Mouse (Mus musculus) thymus, adult 18-20 months (tissue): ENCODE measurements around the gene Chp2.

Experiments
- DNase-seq, 2 experiments: peaks; one replicate each; pipeline ENCODE4 v3.0.0; 2022; ENCODE audit warnings: mixed read lengths in 2 of 2

Chp2 gene

DNA sequence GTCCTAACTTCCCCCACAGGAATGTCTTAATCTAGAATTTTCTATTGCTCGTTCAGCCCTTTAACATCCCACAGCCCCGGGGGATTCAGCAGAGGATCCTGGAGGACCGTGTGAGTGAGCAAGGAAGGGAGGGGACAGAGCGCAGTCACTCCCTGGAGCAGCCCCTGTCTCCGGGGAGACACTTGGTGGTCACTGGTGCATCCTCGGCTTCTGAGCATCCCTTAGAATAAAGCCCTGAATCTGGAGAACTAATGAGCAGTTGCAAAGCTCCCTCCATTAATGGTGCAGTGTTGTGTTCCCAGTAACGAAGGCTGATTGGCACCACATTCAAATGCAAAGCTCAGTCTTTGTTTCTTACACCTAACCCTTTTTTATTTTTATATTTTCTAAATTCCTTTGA, 24.9 kb downstream of the Chp2 start:
- no peak for DNase-seq

DNA sequence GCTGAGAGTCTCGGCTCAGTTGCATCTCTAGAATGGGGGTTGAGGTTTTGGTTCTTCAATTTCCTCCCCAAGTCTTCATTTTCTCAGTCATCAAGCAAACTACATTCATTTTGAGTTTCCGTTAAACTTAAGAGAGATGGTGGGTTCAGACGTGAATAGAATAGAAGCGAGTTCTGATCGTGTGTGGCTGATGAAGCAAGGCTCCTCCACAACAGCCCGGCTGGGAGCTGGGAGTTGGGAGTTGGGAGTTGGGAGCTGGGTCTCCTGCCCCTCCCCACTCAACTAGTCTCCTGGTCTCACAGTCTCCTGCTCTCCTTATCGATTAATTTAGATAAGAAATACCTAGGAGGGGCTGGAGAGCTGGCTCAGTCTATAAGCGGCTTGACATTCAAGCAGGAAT, 25.3 kb downstream of the Chp2 start:
- DNase-seq = no peak

DNA sequence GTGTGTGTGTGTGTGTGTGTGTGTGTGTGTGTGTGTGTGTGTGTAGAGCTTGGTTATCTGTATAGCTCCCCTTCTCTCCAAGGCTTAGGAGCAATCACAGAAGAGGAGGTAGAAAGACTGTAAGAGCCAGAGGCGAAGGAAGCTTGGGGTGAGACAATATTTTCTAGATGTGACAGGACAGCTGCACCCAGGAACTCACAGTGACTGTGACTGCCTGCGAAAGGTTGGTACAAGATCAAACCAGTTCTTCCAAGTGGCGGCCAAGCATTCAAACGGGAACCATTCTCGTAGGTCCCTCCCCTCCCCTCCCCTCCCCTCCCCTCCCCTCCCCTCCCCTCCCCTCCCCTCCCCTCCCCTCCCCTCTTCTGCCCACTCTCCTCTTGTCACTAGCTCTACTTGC, 26.7 kb downstream of the Chp2 start:
- DNase-seq = no peak

DNA sequence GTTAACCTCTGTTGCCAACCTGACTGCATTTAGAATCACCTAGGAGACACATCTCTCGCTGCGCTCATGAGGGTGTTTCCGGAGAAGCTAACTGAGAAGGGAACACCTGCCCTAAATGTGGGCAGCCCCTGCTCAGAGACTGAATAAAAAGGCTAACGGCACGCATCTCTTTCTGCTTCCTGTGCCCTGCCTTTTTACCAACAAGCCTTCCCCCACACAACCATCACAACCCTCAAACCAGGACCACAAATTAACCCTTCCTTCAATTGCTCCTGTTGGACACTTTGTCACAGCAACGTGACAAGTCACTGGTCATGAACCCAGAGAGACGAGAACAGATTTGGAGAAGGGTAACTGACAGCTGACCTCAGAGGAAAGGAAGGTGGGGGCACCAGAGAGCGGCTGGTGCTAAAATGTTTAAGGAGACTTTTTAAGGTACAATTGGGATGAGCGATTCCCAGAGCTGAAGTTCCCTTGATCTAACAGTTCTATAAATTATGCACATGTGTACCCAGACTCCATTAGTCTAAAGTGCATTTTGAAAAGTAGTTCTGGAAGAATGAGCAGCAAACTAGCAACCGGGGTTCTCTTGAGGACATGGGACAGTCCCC, 28.1 kb downstream of the Chp2 start:
- DNase-seq = peak; percentile 18 to 49

DNA sequence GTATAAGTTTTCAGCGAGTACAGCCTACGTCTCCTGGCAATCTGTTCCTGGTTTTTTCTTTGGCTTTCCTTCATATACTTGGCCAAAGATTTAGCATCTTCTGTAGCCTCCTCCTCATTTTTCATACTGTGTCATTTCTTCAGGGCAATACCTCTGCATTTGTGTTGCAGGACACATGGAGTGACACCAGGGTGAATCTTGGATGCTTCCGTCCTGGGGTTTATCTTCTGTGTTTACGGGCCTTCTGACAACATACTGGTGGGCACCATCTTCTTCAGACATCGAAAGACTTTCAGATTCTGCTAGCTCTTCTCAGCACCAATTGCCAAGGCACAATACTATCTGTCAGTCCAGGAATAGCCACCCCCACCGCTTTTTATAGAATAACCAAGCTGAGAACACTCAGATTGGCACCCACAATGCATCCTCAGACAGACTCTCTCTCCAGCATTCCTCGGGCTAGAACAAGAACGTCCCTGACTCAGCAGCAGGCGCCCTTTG, 30.1 kb downstream of the Chp2 start:
- no peak for DNase-seq

DNA sequence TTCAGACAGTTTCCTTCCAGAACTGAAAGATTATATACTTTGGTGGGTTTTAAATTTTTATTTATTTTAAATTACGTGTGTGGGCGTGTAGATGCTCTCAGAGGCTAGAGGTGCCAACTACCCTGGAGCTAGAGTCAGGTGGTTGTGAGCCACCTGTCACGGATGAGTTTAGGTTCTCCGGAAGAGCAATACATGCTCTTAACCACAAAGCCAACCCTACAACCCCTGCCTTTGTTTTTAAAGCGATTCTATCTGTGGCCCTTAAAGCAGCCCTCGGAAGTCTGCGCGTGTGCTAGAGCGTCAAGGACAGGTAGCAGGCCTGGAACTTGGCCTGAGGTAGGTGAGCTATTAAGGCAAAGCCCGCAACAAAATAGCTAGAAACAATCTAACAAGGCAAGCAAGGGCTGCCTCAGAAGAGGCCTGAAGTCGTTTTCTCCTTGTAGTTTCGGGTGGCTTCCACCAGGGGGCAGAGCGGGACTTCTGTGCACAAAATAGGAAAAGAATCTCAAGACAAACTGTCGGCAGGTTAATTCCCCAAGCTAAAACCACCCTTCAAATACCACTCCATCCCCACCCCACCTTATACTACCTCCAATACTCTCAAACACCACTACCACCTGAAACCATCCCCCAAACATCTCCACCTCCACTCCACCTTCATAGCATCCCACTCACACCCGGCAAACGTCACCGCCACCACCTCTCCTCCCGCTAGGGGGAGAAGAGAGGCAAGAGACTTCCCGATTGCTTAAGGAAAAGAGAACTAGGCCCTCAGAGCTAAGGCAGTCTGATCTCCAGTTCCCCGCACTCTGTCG, 32.1 kb downstream of the Chp2 start:
- peak; percentile 72 to 81 for DNase-seq

DNA sequence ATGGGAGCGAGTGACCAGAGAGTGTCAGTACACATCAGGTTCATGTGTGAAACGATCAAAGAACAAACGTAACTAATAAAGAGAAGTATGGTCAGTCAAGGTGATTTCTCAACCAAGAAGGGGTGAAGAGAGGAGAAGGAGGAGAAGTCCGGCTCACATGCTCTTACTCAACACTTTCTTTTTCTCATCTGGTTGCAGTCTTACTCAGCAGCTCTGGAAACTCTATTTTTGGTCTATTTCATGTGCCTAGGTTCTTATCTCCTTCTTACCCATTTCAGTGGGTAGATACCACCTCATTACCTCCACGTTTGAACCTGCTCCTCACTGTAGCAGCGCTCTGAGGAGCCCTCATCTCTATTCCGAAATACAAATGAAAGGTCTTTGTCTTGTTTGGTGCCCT, 37.4 kb downstream of the Chp2 start:
- DNase-seq = no peak

DNA sequence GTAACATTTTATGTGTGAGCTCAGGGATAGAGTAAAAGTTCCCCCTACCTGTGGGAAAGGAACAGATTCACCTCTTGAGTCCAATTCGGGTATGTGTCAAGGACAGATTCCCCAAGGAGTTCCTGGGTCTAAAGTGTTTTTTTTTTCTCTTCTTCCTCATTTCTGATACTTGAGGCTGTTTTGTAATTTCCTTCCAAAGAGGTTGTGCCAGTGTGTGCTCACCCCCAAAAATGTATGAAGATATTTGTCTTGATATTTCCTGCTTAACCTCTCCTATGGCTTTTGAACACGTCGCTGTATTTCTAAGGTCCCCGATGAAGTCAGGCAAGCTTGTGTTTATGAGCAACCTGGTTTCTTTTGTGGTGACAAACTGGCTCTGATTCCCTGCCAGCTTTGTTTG, 39.2 kb downstream of the Chp2 start:
- DNase-seq = no peak

DNA sequence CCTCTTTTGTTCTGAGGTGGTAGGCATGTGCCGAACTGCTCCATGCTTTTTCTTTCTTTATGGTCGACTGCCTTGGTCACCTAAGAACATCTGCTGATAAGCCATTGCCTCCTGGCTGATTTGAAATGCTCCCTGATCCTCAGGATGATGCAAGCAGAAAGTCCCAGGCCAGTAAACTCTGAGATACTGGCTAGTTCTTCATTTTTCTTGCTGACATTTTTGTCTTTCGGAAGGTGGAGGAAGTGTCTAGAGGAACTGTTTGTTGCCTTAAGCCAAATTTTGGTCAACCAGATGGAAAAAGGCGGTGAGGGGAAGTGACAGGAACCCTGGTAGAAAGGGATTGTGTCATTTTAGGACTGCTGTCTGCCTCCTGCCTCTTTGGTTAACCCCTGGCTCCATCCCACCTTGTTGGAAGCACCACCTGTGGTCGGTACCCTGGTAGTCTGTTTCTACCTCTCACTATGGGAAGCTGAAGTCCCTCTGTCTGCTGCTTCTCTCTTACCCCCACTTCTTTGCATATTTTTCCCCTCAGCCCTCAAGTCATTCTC, 40.8 kb downstream of the Chp2 start:
- no peak for DNase-seq

DNA sequence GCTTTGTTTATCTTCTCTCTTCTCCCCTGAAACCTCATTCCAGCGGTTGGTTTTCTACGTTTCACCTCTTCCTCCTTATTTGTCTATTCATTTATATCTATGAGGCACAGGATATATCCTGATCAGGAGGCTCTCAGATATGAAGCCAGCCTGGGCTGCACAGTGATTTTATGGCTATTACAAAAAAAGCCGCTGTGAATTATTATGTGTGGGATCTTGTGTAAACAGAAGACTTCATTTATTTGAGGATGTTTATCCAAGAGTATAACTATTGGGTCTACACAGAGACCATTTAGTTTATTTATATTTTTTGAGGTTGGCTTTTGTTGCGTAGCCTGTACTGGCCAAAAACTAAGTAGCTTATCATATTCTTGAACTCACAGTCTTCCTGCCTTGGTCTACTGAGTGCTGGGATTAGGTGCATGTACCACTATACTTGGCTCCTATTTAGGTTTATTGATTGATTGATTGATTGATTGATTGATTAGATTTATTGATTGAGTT, 49.7 kb downstream of the Chp2 start:
- DNase-seq = no peak

DNA sequence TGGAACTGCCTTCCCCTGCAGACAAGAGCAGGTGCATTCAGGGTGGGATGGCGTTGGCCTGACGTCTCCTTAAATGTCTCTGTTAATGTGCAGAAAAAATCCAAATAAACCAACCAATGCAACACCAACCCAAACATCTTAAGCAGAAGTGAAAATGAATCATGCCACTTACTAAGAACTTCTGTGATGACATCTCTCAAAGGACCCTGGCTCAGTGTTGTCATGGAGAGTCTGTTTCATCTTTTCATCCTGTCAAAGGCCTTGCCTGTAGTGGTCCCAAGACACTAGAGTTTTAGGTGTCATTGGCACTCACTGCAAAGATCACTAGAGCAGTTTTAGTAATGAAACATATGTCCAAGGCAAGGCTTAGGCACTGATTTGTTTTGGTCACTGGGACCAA, 53.0 kb downstream of the Chp2 start:
- no peak for DNase-seq
